Mouse (Mus musculus) large intestine, adult 2 months (tissue): ENCODE measurements around the gene Pacsin1. TPM values are rescaled to one million over a fixed set of nuclear protein-coding genes. Genes with fewer than 3 reads are reported as not detected.

Experiments used
- DNase-seq: peaks from one replicate; pipeline ENCODE4 v3.0.0-alpha.2; 2012; ENCODE audit warnings: low read depth, low spot score
- WGBS: fragments of 180-500 bp; shearing (Covaris S2); methylation state at CpG from one replicate; pipeline ENCODE4 v1.1.7; 2018; 5-methylcytosine and 5-hydroxymethylcytosine counted together
- polyA plus RNA-seq: library from polyadenylated mRNA; depleted of rRNA; stranded (reverse); fragments of >200 nt; gene quantifications from 2 replicates; pipeline ENCODE4 v1.2.3, GENCODE M21; 2012

Pacsin1 gene
- polyA plus RNA-seq, 1 experiment, result 1.1 TPM

DNA sequence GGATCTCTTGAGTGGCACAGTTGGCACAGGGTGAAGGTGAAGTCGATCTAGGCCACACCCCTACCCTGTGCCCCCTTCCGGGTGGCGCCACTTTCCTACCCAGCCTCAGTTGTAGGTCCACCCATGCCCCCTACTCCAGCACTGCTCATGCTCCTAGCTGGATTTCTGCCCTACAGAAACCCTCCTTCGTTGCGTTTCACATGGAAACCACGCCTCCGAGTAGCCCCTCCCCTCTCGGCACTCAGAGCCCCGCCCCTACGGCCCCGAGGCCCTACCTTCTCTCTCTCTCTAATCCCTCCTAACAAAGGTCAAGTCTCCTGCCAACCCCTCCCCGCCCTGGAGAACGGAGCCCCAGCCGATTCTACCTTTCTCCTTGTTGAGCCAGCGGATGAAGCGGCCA lies 61.5 kb downstream of the Pacsin1 start:
- DNase-seq, result no peak
- WGBS, result 9% methylated on average over 16 of the region's 16 CpGs

DNA sequence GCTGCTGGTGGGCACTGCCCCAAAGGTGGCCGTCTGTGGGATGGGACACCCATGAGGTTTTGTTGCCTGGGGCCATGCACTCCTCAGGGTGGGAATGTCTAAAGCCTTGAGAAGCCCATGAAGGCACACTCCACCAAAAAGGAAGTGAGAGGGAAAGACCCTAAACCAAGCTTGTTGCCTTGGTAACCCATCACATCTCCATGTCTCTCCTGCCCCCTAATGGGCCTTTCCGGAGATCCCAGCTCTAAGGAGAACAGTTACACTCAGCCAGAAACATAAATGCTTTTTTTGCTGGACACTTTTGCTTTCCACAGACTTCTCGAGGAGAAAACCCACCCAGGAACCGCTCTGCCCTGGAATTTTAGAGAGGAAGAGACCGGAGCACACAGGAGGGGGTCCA lies 62.9 kb downstream of the Pacsin1 start:
- DNase-seq, result no peak
- 77% methylated on average over 5 of the region's 5 CpGs for WGBS

DNA sequence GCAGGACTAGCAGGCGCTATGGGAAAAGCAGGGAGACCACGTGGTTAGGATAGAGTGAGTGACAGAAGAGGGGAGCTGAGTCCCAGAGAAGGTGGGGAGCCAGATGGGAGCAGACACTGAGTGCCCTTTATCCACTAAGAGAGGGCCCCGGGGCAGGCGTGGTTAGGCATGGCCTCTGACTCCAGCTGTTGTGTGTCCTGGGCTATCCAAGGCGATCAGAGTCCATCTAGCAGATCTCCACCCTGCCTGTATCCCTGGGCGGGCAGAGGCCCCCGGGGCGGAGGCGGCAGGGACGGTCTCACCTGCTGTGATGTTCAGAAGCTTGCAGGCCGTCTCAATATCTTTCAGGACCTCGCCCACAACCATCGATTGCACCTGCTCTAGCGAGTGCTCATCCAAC lies 64.4 kb downstream of the Pacsin1 start:
- no peak for DNase-seq
- 33% methylated on average over 14 of the region's 14 CpGs for WGBS

DNA sequence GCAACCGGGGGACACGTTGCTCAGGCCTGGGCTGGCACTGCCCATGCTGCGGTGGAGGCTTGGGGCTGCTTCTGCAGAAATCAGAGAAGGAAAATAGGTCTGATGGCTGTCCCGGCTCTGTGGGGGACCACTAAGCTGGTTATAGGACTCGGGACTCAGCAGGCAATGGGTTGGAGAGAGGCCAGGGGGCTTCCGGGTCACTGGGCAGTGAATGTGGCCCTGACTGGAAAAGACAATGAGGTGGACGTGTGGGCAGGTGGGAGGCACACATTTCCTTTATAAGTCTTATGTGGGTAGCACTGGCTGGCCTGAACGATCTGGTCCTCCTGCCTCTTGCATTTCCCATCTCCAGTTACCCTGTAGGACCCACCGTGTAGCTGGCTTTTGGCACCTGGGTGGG lies 65.0 kb downstream of the Pacsin1 start:
- 69% methylated on average over 9 of the region's 9 CpGs for WGBS
- no peak for DNase-seq

DNA sequence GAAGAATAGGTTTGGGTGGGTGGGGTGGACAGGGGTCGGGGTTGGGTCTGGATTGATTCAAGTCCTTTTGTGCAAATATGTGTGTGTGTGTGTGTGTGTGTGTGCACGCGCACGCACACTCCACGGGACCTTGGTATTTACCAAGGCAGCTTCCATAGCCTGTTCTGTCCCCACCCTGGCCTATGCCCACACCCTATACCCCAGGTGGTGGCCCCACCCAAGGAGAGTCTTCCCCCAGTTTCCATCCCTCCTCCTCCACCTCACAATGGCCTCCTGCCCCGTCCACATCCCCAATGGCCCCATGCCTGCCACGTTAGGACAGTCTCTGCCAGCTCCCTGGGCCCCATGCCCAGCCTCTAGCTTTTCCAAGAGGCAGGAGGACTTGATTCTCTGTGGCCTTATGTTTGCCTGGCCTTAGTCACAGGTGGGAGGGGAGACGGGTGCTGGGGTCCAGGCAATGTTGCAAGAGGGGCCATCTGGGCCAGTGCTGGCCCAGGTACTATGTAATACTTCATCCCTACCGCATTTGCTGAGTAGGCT lies 65.9 kb downstream of the Pacsin1 start:
- WGBS, result 51% methylated on average over 9 of the region's 9 CpGs
- DNase-seq, result no peak

- 42% methylated on average over 3 of the region's 3 CpGs for WGBS
- no peak for DNase-seq
These were observed 69.0 kb downstream of the Pacsin1 start for GRCm38 (mm10) chr17:27724327-27724726.

- no peak for DNase-seq
- WGBS, result 51% methylated on average over 10 of the region's 10 CpGs
These were observed 69.7 kb downstream of the Pacsin1 start for GRCm38 (mm10) chr17:27725011-27725410.

- WGBS, result 43% methylated on average over 10 of the region's 10 CpGs
- no peak for DNase-seq
These were observed 70.1 kb downstream of the Pacsin1 start for GRCm38 (mm10) chr17:27725412-27725811.

GRCm38 (mm10) chr17:27726527-27726926 lies 71.2 kb downstream of the Pacsin1 start:
- DNase-seq, result no peak
- 34% methylated on average over 7 of the region's 7 CpGs for WGBS

GRCm38 (mm10) chr17:27728770-27729169 lies 73.5 kb downstream of the Pacsin1 start, which contains the start of gene Spdef:
Spdef (minus strand) TSS chr17:27728955.
- DNase-seq, result no peak
- WGBS, result 41% methylated on average over 10 of the region's 10 CpGs

GRCm38 (mm10) chr17:27732152-27732551 lies 76.8 kb downstream of the Pacsin1 start:
- DNase-seq, result no peak
- WGBS, result 37% methylated on average over 5 of the region's 5 CpGs

- DNase-seq, result no peak
- 84% methylated on average over 3 of the region's 3 CpGs for WGBS
These were observed 77.4 kb downstream of the Pacsin1 start for GRCm38 (mm10) chr17:27732694-27733093.

DNA sequence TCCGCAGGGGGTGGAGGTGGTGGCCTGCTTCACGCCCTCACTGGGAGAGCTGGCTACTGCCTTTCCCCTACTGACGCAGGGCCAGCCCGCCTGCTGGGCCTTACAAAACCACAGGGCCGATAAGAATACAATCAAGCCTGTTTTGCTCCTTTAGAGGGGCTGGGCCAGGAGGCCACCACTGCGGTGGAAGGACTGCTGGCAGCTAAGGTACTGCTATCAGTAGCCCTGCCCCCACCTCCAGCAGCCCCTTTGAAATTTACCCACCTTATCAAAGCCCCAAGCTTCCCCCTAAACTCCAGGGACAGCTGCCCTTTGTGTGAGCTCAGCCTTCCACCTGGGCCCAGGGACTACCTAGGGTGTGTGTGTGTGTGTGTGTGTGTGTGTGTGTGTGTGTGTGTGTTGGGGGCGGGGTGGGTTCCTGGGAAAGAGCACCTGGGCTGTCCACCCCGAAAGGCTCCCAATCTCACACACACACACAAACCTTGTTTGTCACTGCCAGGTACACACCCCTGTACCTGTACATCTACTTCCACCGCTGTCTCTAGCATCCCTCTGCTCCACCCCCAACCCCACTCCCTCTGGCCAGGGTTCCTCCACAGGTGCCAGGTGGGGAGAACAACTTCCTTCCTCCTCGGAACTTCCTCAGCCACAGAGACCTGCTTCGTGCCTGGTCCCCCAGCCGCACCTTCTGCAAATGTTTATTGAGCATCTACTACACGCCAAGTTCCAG lies 79.2 kb downstream of the Pacsin1 start:
- 17% methylated on average over 12 of the region's 13 CpGs for WGBS

GRCm38 (mm10) chr17:27740961-27741360 lies 85.7 kb downstream of the Pacsin1 start:
- DNase-seq, result no peak
- WGBS, result 70% methylated on average over 6 of the region's 6 CpGs

More for the DNA sequence above, 79.2 kb downstream of the Pacsin1 start:
- no peak for DNase-seq

DNA sequence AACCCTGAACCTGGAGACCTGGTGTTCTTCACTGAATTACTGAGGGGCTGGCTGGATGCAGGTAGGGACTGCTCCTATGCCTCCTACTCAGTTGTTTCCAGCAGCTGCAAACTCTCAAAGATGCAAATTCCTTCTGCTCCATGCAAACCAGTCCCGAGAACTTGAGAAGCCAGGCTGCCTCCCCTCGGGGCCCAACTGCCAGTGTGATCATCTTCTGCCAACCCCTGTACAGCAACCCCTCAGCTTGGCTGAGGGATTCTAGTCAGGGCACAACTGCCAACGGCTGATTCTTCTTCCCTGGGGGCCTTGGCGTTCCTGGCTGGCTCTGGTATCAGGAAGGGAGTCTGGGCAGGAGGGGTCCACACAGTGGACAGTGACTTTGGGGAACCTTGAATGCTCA lies 91.1 kb downstream of the Pacsin1 start:
- whole genome bisulfite sequencing, result 67% methylated on average over 4 of the region's 4 CpGs
- no peak for DNase-seq

- 82% methylated on average over 2 of the region's 2 CpGs for WGBS
These were observed 92.8 kb downstream of the Pacsin1 start for GRCm38 (mm10) chr17:27748123-27748522.

GRCm38 (mm10) chr17:27750451-27750942 lies 95.2 kb downstream of the Pacsin1 start:
- WGBS, result 90% methylated on average over 6 of the region's 6 CpGs
- DNase-seq, result no peak

More at GRCm38 (mm10) chr17:27748123-27748522, 92.8 kb downstream of the Pacsin1 start:
- DNase-seq, result no peak

DNA sequence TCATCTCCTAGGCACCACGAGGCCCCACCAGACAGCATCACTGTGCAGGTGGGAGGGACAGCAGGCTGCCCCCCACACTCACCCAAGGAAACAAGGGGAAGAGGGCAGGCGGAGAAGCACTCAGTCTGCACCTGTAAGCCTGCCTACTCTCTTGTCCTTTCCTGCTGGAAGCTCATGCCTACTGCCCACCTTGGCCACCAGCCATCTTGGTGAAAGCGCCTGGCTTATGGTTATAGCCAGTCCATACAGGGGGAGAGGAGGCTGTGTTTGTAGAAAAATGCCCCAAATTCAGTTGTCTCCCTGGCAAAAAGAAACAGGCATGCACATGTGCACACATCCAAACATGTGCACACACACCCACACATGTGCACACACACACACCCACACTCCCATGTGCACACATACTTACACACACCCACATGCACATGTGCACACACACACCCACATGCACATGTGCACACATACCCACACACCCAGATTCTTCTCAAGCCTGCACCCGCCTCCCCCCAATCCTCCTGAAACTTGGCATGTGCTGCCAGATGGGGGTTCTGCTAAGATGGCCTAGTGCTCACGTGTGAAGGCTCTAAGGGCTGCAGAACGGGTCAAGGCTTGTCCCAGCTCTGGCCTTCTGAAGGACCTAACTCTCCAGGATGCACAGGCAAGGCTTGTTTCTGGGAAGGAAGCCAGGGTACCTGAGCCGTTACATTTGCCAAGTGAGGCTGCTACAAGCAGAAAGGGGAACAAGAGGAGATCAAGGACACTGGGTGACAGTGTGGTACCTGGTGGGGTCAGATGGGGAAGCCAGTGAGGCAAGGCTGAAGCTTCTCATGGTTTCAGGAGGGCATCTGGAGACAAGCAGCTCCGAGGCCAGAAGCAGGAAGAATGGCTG lies 96.2 kb downstream of the Pacsin1 start:
- 85% methylated on average over 8 of the region's 8 CpGs for WGBS
- no peak for DNase-seq

GRCm38 (mm10) chr17:27760169-27760568 lies 104.9 kb downstream of the Pacsin1 start:
- DNase-seq, result no peak
- 36% methylated on average over 6 of the region's 6 CpGs for WGBS
